Mouse (Mus musculus): Measurements from ENCODE around the gene Atp9a. TPM values are rescaled to one million over a fixed set of nuclear protein-coding genes. Genes with fewer than 3 reads are reported as not detected.

Gene Atp9a
- 3.7 and 4.3 TPM in 2 replicates for polyA plus RNA-seq (2016; fragmentation: Nextera tagmentation; extraction: Ambion mirVana)

DNA sequence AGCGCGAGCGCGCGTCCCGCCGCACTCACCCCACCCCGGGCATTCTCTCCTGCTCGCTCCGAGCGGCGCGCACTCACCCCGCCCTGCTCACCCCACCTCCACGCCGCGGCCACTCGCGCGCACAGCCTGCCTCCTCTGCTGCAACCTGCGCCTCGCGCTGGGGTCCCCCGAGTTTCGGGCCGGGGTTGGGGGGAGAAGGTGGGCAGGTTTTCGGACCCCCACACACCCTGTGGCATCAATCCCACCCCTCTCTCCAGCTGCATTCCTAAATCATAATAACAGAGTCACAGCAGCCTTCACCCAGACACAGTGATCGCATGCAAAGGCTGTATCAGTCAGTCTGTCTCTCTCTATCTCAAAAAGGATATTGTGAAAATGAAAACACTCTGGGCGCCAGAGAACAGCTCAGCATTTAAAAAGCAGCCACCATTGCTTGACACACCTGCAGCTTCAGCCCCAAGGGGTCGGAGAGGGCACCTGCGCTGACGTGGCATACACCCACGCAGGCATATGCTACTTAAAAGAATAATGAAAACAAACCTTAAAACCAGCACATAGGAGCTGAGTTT is at the start of gene Atp9a:
Gene Atp9a, minus strand, starts transcription at position 351 of the 569 bp plus-strand sequence.
- 15% methylated on average over 13 of the region's 33 CpGs for WGBS (ENCODE audit: insufficient replicate concordance)
- Histone ChIP-seq H3K27ac (no peak within 1 kb of the TSS), H3K27me3 (replicated peaks) (peaks cover 26% of the 10 kb centered on the region), H3K9ac (peak within 1 kb of the TSS; percentile 35), H3K4me2 (peak within 1 kb of the TSS; percentile 78), H3K9me3 (replicated peaks) (no peaks in the 10 kb centered on the region), H3K4me1 (peaks cover 4% of the 10 kb centered on the region; the same call in 1 of the 2 replicates), H3K4me3 (peak within 1 kb of the TSS; percentile 62), H3K36me3 (no peaks in the 10 kb centered on the region)
- ATAC-seq: no peak

DNA sequence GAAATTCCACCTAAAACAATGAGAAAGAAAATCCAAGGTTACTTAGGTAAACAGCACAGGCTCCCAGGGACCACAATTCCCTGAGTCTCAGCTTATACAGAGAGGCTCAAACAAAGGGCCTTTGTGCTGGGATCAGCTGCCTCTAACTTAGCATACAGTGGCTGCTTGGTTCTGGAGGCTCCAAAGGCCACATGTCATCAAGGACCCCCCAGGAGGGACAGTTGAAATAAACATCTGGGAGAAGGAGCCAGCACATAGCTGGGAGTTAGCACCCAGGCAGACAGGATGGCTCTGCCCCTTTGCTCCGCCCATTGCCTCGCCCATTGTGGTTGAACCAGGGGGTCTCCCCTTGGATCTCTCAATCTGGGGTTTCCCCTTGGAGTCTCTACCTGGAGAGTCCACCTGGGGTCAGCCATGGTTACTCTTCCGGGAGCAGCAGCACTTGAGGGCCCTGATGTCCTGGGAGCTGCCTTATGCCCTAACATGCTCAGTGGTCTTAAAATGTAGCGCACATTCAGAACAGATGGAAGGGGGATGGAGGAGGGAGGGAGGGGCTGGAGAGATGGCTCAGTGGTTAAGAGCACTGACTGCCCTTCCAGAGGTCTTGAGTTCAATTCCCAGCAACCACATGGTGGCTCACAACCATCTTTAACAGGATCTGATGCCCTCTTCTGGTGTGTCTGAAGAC is 49.0 kb upstream of the Atp9a start:
- Histone ChIP-seq H3K27me3 (replicated peaks) (no peaks in the 10 kb centered on the region), H3K9ac (no peak overlapping the region), H3K4me1 (no peaks in the 10 kb centered on the region), H3K4me3 (no peak overlapping the region), H3K27ac (no peak overlapping the region), H3K36me3 (no peaks in the 10 kb centered on the region), H3K4me2 (no peak overlapping the region), H3K9me3 (replicated peaks) (no peaks in the 10 kb centered on the region)
- ATAC-seq: no peak
- WGBS (ENCODE audit: insufficient replicate concordance): 61% methylated on average over 4 of the region's 4 CpGs

DNA sequence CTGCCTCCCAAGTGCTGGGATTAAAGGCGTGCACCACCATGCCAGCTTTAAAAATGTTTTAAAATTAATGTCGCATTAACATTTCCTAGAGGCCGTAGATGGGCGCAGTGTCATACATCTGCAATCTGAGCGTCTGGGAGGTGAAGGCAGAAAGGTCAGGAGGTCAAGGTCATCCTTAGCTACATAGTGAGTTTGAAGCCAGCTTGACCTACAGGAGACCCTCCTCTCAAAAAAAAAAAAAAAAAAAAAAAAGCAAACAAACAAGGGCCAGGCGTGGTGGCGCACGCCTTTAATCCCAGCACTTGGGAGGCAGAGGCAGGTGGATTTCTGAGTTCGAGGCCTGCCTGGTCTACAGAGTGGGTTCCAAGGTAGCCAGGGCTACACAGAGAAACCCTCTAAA is 44.0 kb upstream of the Atp9a start:
- 75% methylated on average over 9 of the region's 9 CpGs for WGBS (ENCODE audit: insufficient replicate concordance)
- no peaks in the 10 kb centered on the region for H3K36me3 ChIP-seq
- ATAC-seq: no peak

DNA sequence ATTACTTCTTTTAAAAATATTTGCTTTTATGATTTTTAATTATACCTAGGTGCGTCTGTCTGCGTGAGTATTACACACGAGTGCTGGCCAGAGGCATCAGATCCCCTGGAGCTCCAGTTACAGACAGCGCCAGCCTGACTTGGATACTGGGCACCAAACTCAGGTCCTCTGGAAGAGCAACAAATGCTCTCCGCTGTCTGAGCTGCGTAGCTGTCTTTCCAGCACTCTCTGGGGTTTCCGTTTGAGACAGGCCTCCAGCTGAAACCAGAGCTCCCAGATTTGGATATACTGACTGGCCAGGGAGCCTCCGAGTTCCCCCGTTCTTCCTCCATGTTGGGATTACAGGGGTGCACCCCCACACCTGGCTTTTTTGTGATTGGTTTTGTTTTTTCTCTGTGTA is 38.4 kb upstream of the Atp9a start:
- H3K4me3 ChIP-seq: no peak overlapping the region
- peak overlapping the region; percentile 50 for H3K27ac ChIP-seq
- H3K36me3 ChIP-seq: no peaks in the 10 kb centered on the region
- no peaks in the 10 kb centered on the region for H3K27me3 ChIP-seq (replicated peaks)
- H3K9ac ChIP-seq: no peak overlapping the region
- H3K4me1 ChIP-seq: no peaks in the 10 kb centered on the region
- H3K9me3 ChIP-seq (replicated peaks): no peaks in the 10 kb centered on the region
- ATAC-seq: no peak
- WGBS (ENCODE audit: insufficient replicate concordance): 59% methylated on average over 9 of the region's 9 CpGs
- H3K4me2 ChIP-seq: no peak overlapping the region

More for the DNA sequence above, 44.0 kb upstream of the Atp9a start:
- Histone ChIP-seq H3K9ac (no peak overlapping the region), H3K4me1 (no peaks in the 10 kb centered on the region), H3K27ac (no peak overlapping the region), H3K9me3 (replicated peaks) (no peaks in the 10 kb centered on the region), H3K4me3 (no peak overlapping the region), H3K27me3 (replicated peaks) (no peaks in the 10 kb centered on the region), H3K4me2 (no peak overlapping the region)

DNA sequence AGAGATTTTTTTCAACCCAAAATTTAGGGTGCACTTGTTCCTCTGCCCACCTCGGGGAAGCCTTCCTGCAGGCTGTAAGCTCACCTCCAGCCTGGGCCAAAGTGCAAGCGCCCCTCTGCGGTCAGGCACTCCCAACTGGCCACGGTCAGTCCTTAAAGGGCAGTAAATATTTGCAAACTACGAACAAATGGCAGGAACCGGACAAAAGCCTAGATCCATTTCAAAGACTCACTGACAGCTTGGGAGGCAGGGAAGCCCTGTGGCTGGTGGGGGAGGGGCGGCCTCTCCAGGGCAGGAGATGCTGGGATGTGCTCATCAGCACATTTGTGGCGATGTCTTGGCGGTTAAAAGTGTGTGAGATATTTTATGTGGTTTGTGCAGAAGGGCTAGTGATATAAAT is 37.8 kb upstream of the Atp9a start:
- 28% methylated on average over 9 of the region's 9 CpGs for WGBS (ENCODE audit: insufficient replicate concordance)
- H3K4me3 ChIP-seq: no peak overlapping the region
- no peak overlapping the region for H3K27ac ChIP-seq
- no peak overlapping the region for H3K4me2 ChIP-seq
- no peaks in the 10 kb centered on the region for H3K4me1 ChIP-seq
- ATAC-seq: peak; percentile 56
- H3K9ac ChIP-seq: no peak overlapping the region
- H3K9me3 ChIP-seq (replicated peaks): no peaks in the 10 kb centered on the region
- no peaks in the 10 kb centered on the region for H3K36me3 ChIP-seq
- no peaks in the 10 kb centered on the region for H3K27me3 ChIP-seq (replicated peaks)

DNA sequence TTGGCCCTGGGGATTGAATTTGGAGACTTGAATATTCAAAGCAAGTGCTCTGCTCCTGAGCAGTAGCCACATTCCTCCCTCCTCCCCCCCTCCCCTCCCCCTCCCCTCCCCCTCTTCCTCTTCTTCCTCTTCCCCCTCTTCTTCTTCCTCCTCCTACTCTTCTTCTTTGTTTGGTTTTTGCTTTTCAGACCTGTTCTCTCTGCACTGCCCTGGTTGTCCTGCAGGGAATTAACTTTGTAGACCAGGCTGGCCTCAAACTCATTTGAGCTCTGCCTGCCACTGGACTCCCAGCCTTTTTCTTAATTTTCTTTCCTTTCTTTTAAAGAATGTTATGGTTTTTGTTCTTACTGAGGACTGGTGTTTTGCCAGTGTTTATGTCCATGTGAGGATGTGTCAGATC is 35.3 kb upstream of the Atp9a start:
- Histone ChIP-seq H3K4me2 (no peak overlapping the region), H3K27me3 (replicated peaks) (no peaks in the 10 kb centered on the region), H3K4me1 (no peaks in the 10 kb centered on the region), H3K36me3 (no peaks in the 10 kb centered on the region), H3K27ac (peak overlapping the region; percentile 53), H3K9me3 (replicated peaks) (no peaks in the 10 kb centered on the region), H3K9ac (no peak overlapping the region), H3K4me3 (no peak overlapping the region)
- ATAC-seq: no peak

DNA sequence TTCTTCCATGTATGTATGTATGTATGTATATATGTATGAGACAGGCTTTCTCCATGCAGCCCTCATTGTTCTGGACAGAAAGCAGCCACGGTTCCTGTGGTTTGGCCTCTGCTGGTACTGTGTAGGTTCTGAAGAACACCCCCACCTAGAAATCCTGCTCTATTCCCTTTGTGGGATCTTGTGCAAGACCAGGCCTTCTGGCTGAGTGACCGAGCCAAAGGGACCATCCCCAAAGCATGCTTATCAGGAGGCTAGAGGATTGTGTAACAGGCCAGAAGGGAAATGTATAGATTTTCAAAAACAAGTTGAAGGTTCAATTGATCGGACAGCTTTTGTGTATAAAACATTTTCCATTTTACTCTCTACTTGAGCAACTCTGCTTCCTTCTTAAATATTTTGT is 34.0 kb upstream of the Atp9a start:
- Histone ChIP-seq H3K36me3 (no peaks in the 10 kb centered on the region), H3K4me3 (no peak overlapping the region), H3K9ac (no peak overlapping the region), H3K27ac (peak overlapping the region; percentile 59), H3K9me3 (replicated peaks) (no peaks in the 10 kb centered on the region), H3K4me2 (no peak overlapping the region), H3K27me3 (replicated peaks) (no peaks in the 10 kb centered on the region), H3K4me1 (no peaks in the 10 kb centered on the region)
- WGBS (ENCODE audit: insufficient replicate concordance): 44% methylated on average over 3 of the region's 3 CpGs
- 0 out of 2 replicates have a peak, but pooled peaks have one; percentile 33 for ATAC-seq

DNA sequence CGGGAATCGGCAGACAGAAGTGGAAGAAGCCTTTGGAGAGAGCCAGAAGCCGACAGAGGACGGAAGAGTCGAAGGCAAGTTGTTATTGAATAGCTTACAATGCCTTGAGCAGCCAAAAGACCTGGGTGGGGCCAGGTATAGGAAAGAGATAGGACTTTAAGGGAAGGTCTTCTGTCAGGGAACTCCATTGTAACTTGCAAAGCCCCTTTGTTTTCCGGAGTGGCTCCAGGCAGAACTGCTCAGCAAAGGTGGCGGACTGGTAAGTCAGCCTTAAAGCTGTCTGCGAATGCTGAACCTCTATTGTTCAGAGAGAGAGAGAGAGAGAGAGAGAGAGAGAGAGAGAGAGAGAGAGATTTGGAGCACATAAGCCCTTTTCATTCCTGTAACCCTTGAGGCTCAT is 27.1 kb upstream of the Atp9a start:
- ATAC-seq: no peak
- WGBS (ENCODE audit: insufficient replicate concordance): 56% methylated on average over 8 of the region's 8 CpGs

DNA sequence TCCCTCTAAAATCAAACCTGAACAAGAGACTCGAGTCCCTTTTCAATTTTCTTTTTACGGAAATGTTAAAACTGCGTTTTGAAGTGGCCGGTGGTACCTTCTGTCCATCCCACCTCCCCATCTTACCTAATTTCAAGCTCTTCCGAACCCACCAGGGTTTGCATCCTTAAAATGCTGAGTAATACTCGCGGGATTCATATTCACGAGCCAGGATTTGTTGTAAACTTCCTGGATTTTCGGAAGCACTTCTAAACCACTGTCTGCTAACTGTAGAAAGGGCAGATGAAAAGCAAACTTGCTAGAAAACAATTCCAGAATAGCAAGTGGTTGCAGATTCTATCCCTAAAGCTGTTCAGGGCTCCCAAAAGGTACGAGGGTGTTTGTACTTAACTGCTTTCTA is 25.4 kb upstream of the Atp9a start, which contains the start of gene Sall4:
Gene Sall4, minus strand, starts transcription at position 362 of the 400 bp plus-strand sequence.
- Histone ChIP-seq H3K27ac (peak within 1 kb of the TSS; percentile 73), H3K4me3 (peak within 1 kb of the TSS; percentile 55), H3K27me3 (replicated peaks) (peaks cover 74% of the 10 kb centered on the region), H3K9ac (peak within 1 kb of the TSS; percentile 50), H3K4me1 (peaks cover 10% of the 10 kb centered on the region), H3K4me2 (peak within 1 kb of the TSS; percentile 61), H3K9me3 (replicated peaks) (no peaks in the 10 kb centered on the region), H3K36me3 (no peaks in the 10 kb centered on the region)
- no peak for ATAC-seq
- 8% methylated on average over 10 of the region's 10 CpGs for whole genome bisulfite sequencing (ENCODE audit: insufficient replicate concordance)

More for the DNA sequence above, 27.1 kb upstream of the Atp9a start:
- Histone ChIP-seq H3K27me3 (replicated peaks) (peaks cover 58% of the 10 kb centered on the region), H3K4me2 (no peak overlapping the region), H3K27ac (no peak overlapping the region), H3K4me3 (no peak overlapping the region), H3K36me3 (no peaks in the 10 kb centered on the region), H3K4me1 (peaks cover 10% of the 10 kb centered on the region), H3K9me3 (replicated peaks) (no peaks in the 10 kb centered on the region), H3K9ac (no peak overlapping the region)

DNA sequence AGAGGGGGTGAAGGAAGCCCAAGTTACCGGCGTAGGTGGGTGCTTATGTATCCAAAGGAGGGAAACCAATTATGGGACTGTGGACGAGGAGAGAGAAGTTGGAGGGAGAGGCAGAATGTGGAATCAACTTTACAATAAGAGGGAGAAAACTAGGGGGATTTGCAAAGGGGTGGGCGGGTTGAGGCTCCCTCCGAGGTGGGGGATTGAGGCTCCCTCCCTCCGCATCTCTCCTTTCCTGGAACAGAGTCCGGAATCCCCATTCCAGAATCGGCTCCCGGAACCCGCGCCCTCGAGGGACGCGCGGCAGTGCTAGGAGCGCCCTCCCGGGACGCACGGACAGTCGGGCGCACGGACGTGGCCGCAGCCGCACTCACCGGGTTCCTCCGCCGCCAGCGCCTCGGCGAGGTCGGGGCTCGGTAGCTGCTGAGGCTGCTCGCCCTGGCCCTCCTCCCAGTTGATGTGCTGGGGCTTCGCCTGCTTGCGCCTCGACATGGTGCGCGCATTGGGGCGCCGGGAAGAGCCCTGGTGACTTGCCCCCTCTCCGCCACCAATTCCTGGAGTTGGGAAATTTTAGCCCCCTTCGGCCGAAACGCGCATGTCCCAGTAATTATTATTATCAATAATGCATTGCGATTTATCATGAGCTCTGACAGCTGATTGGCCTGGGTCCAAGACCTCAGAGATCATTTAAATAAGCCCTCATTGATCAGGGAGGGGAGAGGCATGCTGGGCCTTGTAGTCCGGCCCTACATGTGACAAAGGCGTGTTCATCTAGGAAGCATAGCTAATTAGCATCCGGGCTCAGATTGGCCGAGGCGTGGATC is 24.5 kb upstream of the Atp9a start:
- Histone ChIP-seq H3K9me3 (replicated peaks) (no peaks in the 10 kb centered on the region), H3K4me1 (peaks cover 10% of the 10 kb centered on the region), H3K27me3 (replicated peaks) (peaks cover 82% of the 10 kb centered on the region), H3K4me3 (peak overlapping the region; percentile 55), H3K4me2 (peak overlapping the region; percentile 61), H3K36me3 (no peaks in the 10 kb centered on the region), H3K9ac (peak overlapping the region; percentile 50), H3K27ac (peak overlapping the region; percentile 73)
- peak; percentile 46; the same call in 1 of the 2 replicates for ATAC-seq
- WGBS (ENCODE audit: insufficient replicate concordance): 1% methylated on average over 48 of the region's 52 CpGs

DNA sequence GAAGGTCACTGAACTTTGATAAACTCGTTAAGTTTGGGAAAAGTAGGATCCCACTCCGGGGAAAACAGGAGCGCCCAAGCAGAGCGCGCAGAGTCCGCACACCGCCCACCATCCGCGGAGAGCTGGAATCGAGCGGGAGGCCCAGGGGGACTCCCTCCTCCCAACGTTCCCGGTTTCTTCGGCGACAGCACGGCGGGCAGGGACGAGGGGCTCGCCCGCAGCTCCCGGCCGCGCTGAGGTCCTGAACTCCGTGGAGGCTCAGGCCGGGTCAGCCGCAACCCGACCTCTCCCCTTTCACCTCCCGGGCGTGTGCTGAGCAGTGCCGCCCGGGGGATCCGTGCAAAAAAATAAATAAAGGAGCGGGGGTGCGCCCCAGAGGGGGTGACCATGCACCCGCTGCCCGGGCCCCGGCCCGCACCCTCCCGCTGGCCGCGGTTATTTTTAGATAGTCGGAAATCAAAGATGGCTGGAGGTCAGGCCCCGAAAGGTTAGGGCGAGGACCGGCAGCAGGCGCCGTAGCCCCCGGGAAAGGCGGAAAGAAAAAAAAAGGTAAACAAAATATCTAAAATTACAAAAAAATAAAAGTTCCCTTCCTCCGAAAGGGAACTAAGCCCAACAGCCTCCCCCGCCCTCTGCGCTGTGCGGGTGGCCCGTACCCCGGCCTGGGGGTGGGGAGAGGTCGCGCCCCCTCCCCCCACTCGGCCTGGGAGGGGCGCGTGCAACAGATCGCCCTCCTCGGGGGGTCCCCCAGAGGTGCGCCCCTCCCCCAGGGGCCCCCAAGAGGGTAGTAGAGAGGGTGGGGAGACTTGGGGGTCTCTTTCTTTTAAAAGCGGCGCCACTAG is 23.7 kb upstream of the Atp9a start:
- peaks cover 10% of the 10 kb centered on the region for H3K4me1 ChIP-seq
- peak overlapping the region; percentile 61 for H3K4me2 ChIP-seq
- H3K27ac ChIP-seq: peak overlapping the region; percentile 73
- peak; percentile 27 for ATAC-seq
- peaks cover 89% of the 10 kb centered on the region for H3K27me3 ChIP-seq (replicated peaks)
- H3K9ac ChIP-seq: peak overlapping the region; percentile 50
- no peaks in the 10 kb centered on the region for H3K36me3 ChIP-seq
- no peaks in the 10 kb centered on the region for H3K9me3 ChIP-seq (replicated peaks)
- WGBS (ENCODE audit: insufficient replicate concordance): under 1% methylated on average over 65 of the region's 65 CpGs
- peak overlapping the region; percentile 55 for H3K4me3 ChIP-seq
